9 mouse cellular contexts compared by ENCODE assay signal in genomic region chr6:48642764-48643292, GRCm38 (mm10). TPM values are rescaled to one million over a fixed set of nuclear protein-coding genes. Genes with fewer than 3 reads are reported as not detected.
DNase-seq lines count a peak whose midpoint lies in the region; ATAC-seq lines count a peak whose summit lies in the region.
"Had no signal": no experiment of that assay in that cellular context is flagged by ENCODE, and none has a peak within 500 bp of the region (broad histone marks: within the 10 kb centered on the region; RNA-seq: fewer than 3 reads in every experiment).

No protein-coding gene starts in this region.

- no peaks in the 10 kb centered on the region for H3K4me1 ChIP-seq in embryonic facial prominence, embryonic 11.5 days (ENCODE audit: control insufficient read depth, insufficient read depth, low read length)
- H3K4me1 ChIP-seq in embryonic facial prominence, embryonic 10.5 days: no peaks in the 10 kb centered on the region; the same call in 1 of the 2 replicates
- no peaks in the 10 kb centered on the region for H3K4me1 ChIP-seq in midbrain, embryonic 11.5 days (ENCODE audit: control insufficient read depth, insufficient read depth, low read length)
- H3K4me1 ChIP-seq in midbrain, embryonic 10.5 days: peaks cover 4% of the 10 kb centered on the region; the same call in 1 of the 2 replicates

- no peak overlapping the region for H3K4me3 ChIP-seq in embryonic facial prominence, embryonic 11.5 days (ENCODE audit: low read depth, low read length)
- no peak overlapping the region for H3K4me3 ChIP-seq in embryonic facial prominence, embryonic 10.5 days
- no peak overlapping the region for H3K4me3 ChIP-seq in midbrain, embryonic 11.5 days (ENCODE audit: low read depth, low read length)
- H3K4me3 ChIP-seq in midbrain, embryonic 10.5 days: no peak overlapping the region
- H3K4me3 ChIP-seq: neural tube, embryonic 13.5 days had no signal

- no peak overlapping the region for H3K27ac ChIP-seq in embryonic facial prominence, embryonic 11.5 days (replicated peaks; ENCODE audit: low read depth, low read length)
- H3K27ac ChIP-seq in embryonic facial prominence, embryonic 10.5 days (replicated peaks): no peak overlapping the region
- no peak overlapping the region for H3K27ac ChIP-seq in midbrain, embryonic 11.5 days (ENCODE audit: low read depth, low read length)
- no peak overlapping the region for H3K27ac ChIP-seq in midbrain, embryonic 10.5 days (replicated peaks)
- H3K27ac ChIP-seq: neural tube, embryonic 13.5 days had no signal

- no peak overlapping the region for H3K9ac ChIP-seq in embryonic facial prominence, embryonic 11.5 days (replicated peaks; ENCODE audit: low read length)
- H3K9ac ChIP-seq in midbrain, embryonic 11.5 days (ENCODE audit: low read length): no peak overlapping the region
- H3K9ac ChIP-seq: neural tube, embryonic 13.5 days had no signal

- no peak for ATAC-seq in embryonic facial prominence, embryonic 11.5 days (replicated peaks; ENCODE audit: insufficient number of reproducible peaks, low FRiP score, low TSS enrichment, low read depth)
- ATAC-seq in midbrain, embryonic 11.5 days (ENCODE audit: low FRiP score): peak; percentile 33; the same call in 1 of the 2 replicates
- no peak for ATAC-seq in megakaryocyte, adult 5-6 weeks (ENCODE audit: poor library complexity, severe bottlenecking)

- no peaks in the 10 kb centered on the region for H3K27me3 ChIP-seq in embryonic facial prominence, embryonic 11.5 days (ENCODE audit: control insufficient read depth, insufficient read depth, low read length)
- H3K27me3 ChIP-seq in embryonic facial prominence, embryonic 10.5 days (replicated peaks; ENCODE audit: low read depth, poor library complexity, severe bottlenecking): peaks cover 9% of the 10 kb centered on the region; the same call in 1 of the 2 replicates
- no peaks in the 10 kb centered on the region for H3K27me3 ChIP-seq in midbrain, embryonic 11.5 days (ENCODE audit: control insufficient read depth, insufficient read depth, low read length)
- H3K27me3 ChIP-seq in midbrain, embryonic 10.5 days (ENCODE audit: low read depth, poor library complexity, severe bottlenecking): no peaks in the 10 kb centered on the region; the same call in none of the 2 replicates
- H3K27me3 ChIP-seq: neural tube, embryonic 13.5 days had no signal

- DNase-seq in embryonic facial prominence, embryonic 11.5 days (ENCODE audit: low spot score): peak; percentile 88
- DNase-seq in embryonic facial prominence, embryonic 10.5 days (ENCODE audit: low spot score): no peak
- peak; percentile 97 for DNase-seq in midbrain, embryonic 11.5 days (ENCODE audit: low spot score, missing footprints)
- DNase-seq in midbrain, embryonic 10.5 days (ENCODE audit: low spot score): no peak
- peak; percentile 72 to 87 for DNase-seq in cerebellum, postnatal 10 days
- peak; percentile 29 to 78 for DNase-seq in kidney, postnatal 25 days
- DNase-seq in retina, postnatal 1 day: peak; percentile 89

- no peaks in the 10 kb centered on the region for H3K9me3 ChIP-seq in embryonic facial prominence, embryonic 11.5 days (replicated peaks; ENCODE audit: control insufficient read depth, low read length)
- H3K9me3 ChIP-seq in embryonic facial prominence, embryonic 10.5 days: no peaks in the 10 kb centered on the region
- no peaks in the 10 kb centered on the region for H3K9me3 ChIP-seq in midbrain, embryonic 11.5 days (ENCODE audit: control insufficient read depth, low read length)
- no peaks in the 10 kb centered on the region for H3K9me3 ChIP-seq in midbrain, embryonic 10.5 days (replicated peaks)
- H3K9me3 ChIP-seq: neural tube, embryonic 13.5 days had no signal

- no peaks in the 10 kb centered on the region for H3K36me3 ChIP-seq in embryonic facial prominence, embryonic 11.5 days (replicated peaks; ENCODE audit: control insufficient read depth, insufficient read depth, low read depth, low read length)
- H3K36me3 ChIP-seq in embryonic facial prominence, embryonic 10.5 days (replicated peaks): no peaks in the 10 kb centered on the region
- no peaks in the 10 kb centered on the region for H3K36me3 ChIP-seq in midbrain, embryonic 11.5 days (ENCODE audit: control insufficient read depth, insufficient read depth, low read length)
- no peaks in the 10 kb centered on the region for H3K36me3 ChIP-seq in midbrain, embryonic 10.5 days
- H3K36me3 ChIP-seq: neural tube, embryonic 13.5 days had no signal

- no peak overlapping the region for H3K4me2 ChIP-seq in embryonic facial prominence, embryonic 11.5 days (ENCODE audit: low read depth, low read length)
- H3K4me2 ChIP-seq in midbrain, embryonic 11.5 days: no peak overlapping the region
- H3K4me2 ChIP-seq: neural tube, embryonic 13.5 days had no signal

- 23% methylated on average over 4 of the region's 4 CpGs for WGBS in embryonic facial prominence, embryonic 11.5 days
- 24% methylated on average over 4 of the region's 4 CpGs for WGBS in embryonic facial prominence, embryonic 10.5 days
- WGBS in midbrain, embryonic 11.5 days: 22% methylated on average over 4 of the region's 4 CpGs
- WGBS in midbrain, embryonic 10.5 days: 20% methylated on average over 4 of the region's 4 CpGs

RNA-seq across cellular contexts. Expression of gene Gimap8, which starts 4.2 kb away (rescaled TPM):
- 0.20 and 0.25 TPM in 2 replicates for polyA plus RNA-seq in embryonic facial prominence, embryonic 11.5 days (2014; fragmentation: Nextera tagmentation; extraction: Ambion mirVana)
- polyA plus RNA-seq in embryonic facial prominence, embryonic 10.5 days (2016; fragmentation: Nextera tagmentation; extraction: Ambion mirVana): 0.48 and 0.51 TPM in 2 replicates
- 0.18 and 0.25 TPM in 2 replicates for polyA plus RNA-seq in midbrain, embryonic 11.5 days (2014; fragmentation: Nextera tagmentation; extraction: Ambion mirVana)
- polyA plus RNA-seq in midbrain, embryonic 10.5 days (2016; fragmentation: Nextera tagmentation; extraction: Ambion mirVana): 0.44 and 0.82 TPM in 2 replicates
- 2.8 and 2.9 TPM in 2 replicates for total RNA-seq in megakaryocyte, adult 5-6 weeks (2015)
- 4.9 and 8.0 TPM in 2 replicates for total RNA-seq in megakaryocyte, adult 5-6 weeks (2017)

RNA-seq across cellular contexts. Expression of gene AI854703, which starts 16.3 kb away (rescaled TPM):
- 0.69 and 0.71 TPM in 2 replicates for polyA plus RNA-seq in embryonic facial prominence, embryonic 11.5 days (2014; fragmentation: Nextera tagmentation; extraction: Ambion mirVana)
- 1.1 TPM in 2 replicates for polyA plus RNA-seq in embryonic facial prominence, embryonic 10.5 days (2016; fragmentation: Nextera tagmentation; extraction: Ambion mirVana)
- 0.52 and 0.82 TPM in 2 replicates for polyA plus RNA-seq in midbrain, embryonic 11.5 days (2014; fragmentation: Nextera tagmentation; extraction: Ambion mirVana)
- polyA plus RNA-seq in midbrain, embryonic 10.5 days (2016; fragmentation: Nextera tagmentation; extraction: Ambion mirVana): 0.89 TPM in 2 replicates
- total RNA-seq in megakaryocyte, adult 5-6 weeks (2015): not detected in 2 replicates
- total RNA-seq in megakaryocyte, adult 5-6 weeks (2017): not detected in 2 replicates

RNA-seq across cellular contexts. Expression of gene Gimap9, which starts 33.1 kb away (rescaled TPM):
- polyA plus RNA-seq in embryonic facial prominence, embryonic 11.5 days (2014; fragmentation: Nextera tagmentation; extraction: Ambion mirVana): 9.0 and 10.2 TPM in 2 replicates
- 5.0 and 6.0 TPM in 2 replicates for polyA plus RNA-seq in embryonic facial prominence, embryonic 10.5 days (2016; fragmentation: Nextera tagmentation; extraction: Ambion mirVana)
- 2.9 and 3.0 TPM in 2 replicates for polyA plus RNA-seq in midbrain, embryonic 11.5 days (2014; fragmentation: Nextera tagmentation; extraction: Ambion mirVana)
- 2.6 and 3.9 TPM in 2 replicates for polyA plus RNA-seq in midbrain, embryonic 10.5 days (2016; fragmentation: Nextera tagmentation; extraction: Ambion mirVana)
- 5.0 and 11.2 TPM in 2 replicates for total RNA-seq in megakaryocyte, adult 5-6 weeks (2015)
- total RNA-seq in megakaryocyte, adult 5-6 weeks (2017): 8.9 and 10.4 TPM in 2 replicates

RNA-seq across cellular contexts. Expression of gene Zfp775, which starts 41.0 kb away (rescaled TPM):
- 7.1 and 7.4 TPM in 2 replicates for polyA plus RNA-seq in embryonic facial prominence, embryonic 11.5 days (2014; fragmentation: Nextera tagmentation; extraction: Ambion mirVana)
- 10.1 and 10.8 TPM in 2 replicates for polyA plus RNA-seq in embryonic facial prominence, embryonic 10.5 days (2016; fragmentation: Nextera tagmentation; extraction: Ambion mirVana)
- 7.8 and 9.3 TPM in 2 replicates for polyA plus RNA-seq in midbrain, embryonic 11.5 days (2014; fragmentation: Nextera tagmentation; extraction: Ambion mirVana)
- polyA plus RNA-seq in midbrain, embryonic 10.5 days (2016; fragmentation: Nextera tagmentation; extraction: Ambion mirVana): 10.3 and 11.4 TPM in 2 replicates
- 0.45 and 0.82 TPM in 2 replicates for total RNA-seq in megakaryocyte, adult 5-6 weeks (2015)
- total RNA-seq in megakaryocyte, adult 5-6 weeks (2017): 1.8 and 6.3 TPM in 2 replicates

RNA-seq across cellular contexts. Expression of gene Gimap4, which starts 41.5 kb away (rescaled TPM):
- 9.6 and 10.2 TPM in 2 replicates for polyA plus RNA-seq in embryonic facial prominence, embryonic 11.5 days (2014; fragmentation: Nextera tagmentation; extraction: Ambion mirVana)
- polyA plus RNA-seq in embryonic facial prominence, embryonic 10.5 days (2016; fragmentation: Nextera tagmentation; extraction: Ambion mirVana): 7.4 and 7.5 TPM in 2 replicates
- 4.8 and 5.6 TPM in 2 replicates for polyA plus RNA-seq in midbrain, embryonic 11.5 days (2014; fragmentation: Nextera tagmentation; extraction: Ambion mirVana)
- polyA plus RNA-seq in midbrain, embryonic 10.5 days (2016; fragmentation: Nextera tagmentation; extraction: Ambion mirVana): 5.2 and 5.6 TPM in 2 replicates
- 24.2 and 24.8 TPM in 2 replicates for total RNA-seq in megakaryocyte, adult 5-6 weeks (2015)
- 46.0 and 76.0 TPM in 2 replicates for total RNA-seq in megakaryocyte, adult 5-6 weeks (2017)

Comparison
In these comparisons a context has a peak if more than half of its experiments do, and no peak if none do; other contexts are left out.
1. DNase-seq: peak in embryonic facial prominence, embryonic 11.5 days (single experiment), midbrain, embryonic 11.5 days (single experiment), cerebellum, postnatal 10 days (2 of 2), kidney, postnatal 25 days (2 of 2) and retina, postnatal 1 day (single experiment); none in embryonic facial prominence, embryonic 10.5 days (single experiment) and midbrain, embryonic 10.5 days (single experiment).